Mouse (Mus musculus): ENCODE measurements around the gene Gm13694. TPM values are rescaled to one million over a fixed set of nuclear protein-coding genes. Genes with fewer than 3 reads are reported as not detected.

Gm13694 gene
- not detected in 2 replicates for polyA plus RNA-seq (2012; rRNA removed)

GRCm38 (mm10) chr2:83978633-83979032 lies at the start of gene Gm13694:
Gene Gm13694 (plus strand): TSS chr2:83978933.

DNA sequence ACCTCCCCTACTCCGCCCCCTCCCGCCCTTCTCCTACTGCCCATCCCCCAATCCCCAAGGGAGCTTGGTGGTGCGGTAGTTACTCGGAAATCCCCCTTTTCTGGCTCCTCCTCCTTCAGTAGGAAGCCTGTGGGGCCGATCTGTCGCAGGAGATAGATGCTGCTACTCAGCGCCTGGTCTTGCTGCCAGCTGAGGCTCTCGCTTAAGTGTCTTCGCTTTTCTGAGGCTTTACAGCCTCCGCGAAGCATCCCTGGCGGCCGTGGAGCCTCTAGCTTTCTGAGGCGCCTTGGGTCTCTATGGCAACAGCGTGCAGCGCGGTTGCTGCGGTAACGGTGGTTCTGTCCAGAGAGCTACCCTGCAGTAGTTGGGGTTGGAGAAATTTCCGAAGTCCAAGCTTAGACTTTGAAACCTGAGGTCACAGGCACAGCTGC lies 37.8 kb upstream of the Gm13694 start, which contains the start of gene Zswim2:
Zswim2 (minus strand) TSS at position 298 of the 431 bp plus-strand sequence.

GRCm38 (mm10) chr2:83955393-83955792 lies 23.3 kb upstream of the Gm13694 start, which contains the start of gene Gm13698:
Gene Gm13698 (plus strand): TSS chr2:83955693.

DNA sequence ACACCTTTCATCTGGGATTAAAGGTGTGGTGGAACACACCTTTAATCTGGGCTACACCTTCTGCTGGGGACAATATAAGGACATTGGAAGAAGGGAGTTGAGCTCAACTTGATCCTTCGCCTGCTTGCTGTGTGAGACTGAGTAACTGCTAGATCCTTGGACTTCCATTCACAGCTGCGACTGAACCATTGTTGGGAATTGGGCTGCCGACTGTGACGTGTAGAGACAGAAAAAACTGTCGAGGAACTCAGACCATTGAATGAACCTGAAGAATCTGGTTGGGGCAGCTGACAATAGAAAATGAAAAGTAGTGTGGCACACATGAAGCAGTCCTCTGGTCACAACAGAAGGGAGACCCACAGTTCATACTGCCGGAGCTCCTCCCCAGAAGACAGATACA lies 17.5 kb upstream of the Gm13694 start, which contains the start of gene Gm13693:
Gm13693 (plus strand) TSS at position 301 of the 400 bp plus-strand sequence.

DNA sequence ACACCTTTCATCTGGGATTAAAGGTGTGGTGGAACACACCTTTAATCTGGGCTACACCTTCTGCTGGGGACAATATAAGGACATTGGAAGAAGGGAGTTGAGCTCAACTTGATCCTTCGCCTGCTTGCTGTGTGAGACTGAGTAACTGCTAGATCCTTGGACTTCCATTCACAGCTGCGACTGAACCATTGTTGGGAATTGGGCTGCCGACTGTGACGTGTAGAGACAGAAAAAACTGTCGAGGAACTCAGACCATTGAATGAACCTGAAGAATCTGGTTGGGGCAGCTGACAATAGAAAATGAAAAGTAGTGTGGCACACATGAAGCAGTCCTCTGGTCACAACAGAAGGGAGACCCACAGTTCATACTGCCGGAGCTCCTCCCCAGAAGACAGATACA lies 11.7 kb upstream of the Gm13694 start, which contains the start of gene Gm13695:
Gm13695 (plus strand) TSS at position 301 of the 400 bp plus-strand sequence.

DNA sequence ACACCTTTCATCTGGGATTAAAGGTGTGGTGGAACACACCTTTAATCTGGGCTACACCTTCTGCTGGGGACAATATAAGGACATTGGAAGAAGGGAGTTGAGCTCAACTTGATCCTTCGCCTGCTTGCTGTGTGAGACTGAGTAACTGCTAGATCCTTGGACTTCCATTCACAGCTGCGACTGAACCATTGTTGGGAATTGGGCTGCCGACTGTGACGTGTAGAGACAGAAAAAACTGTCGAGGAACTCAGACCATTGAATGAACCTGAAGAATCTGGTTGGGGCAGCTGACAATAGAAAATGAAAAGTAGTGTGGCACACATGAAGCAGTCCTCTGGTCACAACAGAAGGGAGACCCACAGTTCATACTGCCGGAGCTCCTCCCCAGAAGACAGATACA lies 5.9 kb upstream of the Gm13694 start, which contains the start of gene Gm13696:
Gm13696 (plus strand) TSS at position 301 of the 400 bp plus-strand sequence.

GRCm38 (mm10) chr2:83984443-83984842 lies 5.7 kb downstream of the Gm13694 start, which contains the start of gene Gm13697:
Gene Gm13697 (plus strand): TSS chr2:83984743.

DNA sequence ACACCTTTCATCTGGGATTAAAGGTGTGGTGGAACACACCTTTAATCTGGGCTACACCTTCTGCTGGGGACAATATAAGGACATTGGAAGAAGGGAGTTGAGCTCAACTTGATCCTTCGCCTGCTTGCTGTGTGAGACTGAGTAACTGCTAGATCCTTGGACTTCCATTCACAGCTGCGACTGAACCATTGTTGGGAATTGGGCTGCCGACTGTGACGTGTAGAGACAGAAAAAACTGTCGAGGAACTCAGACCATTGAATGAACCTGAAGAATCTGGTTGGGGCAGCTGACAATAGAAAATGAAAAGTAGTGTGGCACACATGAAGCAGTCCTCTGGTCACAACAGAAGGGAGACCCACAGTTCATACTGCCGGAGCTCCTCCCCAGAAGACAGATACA lies 11.5 kb downstream of the Gm13694 start, which contains the start of gene Gm13691:
Gm13691 (plus strand) TSS at position 301 of the 400 bp plus-strand sequence.

Other genes with a start within 250 kb of the Gm13694 start
- gene Fam171b, start 166.3 kb upstream of the Gm13694 start, polyA plus RNA-seq (2012; rRNA removed) = 0.59 and 0.90 TPM in 2 replicates
- gene Zswim2, start 37.7 kb upstream of the Gm13694 start, polyA plus RNA-seq (2012; rRNA removed) = not detected in 2 replicates
- not detected in 2 replicates for gene Gm13698, start 23.2 kb upstream of the Gm13694 start, polyA plus RNA-seq (2012; rRNA removed)
- not detected in 2 replicates for gene Gm13693, start 17.4 kb upstream of the Gm13694 start, polyA plus RNA-seq (2012; rRNA removed)
- not detected in 2 replicates for gene Gm13695, start 11.6 kb upstream of the Gm13694 start, polyA plus RNA-seq (2012; rRNA removed)
- not detected in 2 replicates for gene Gm13696, start 5.8 kb upstream of the Gm13694 start, polyA plus RNA-seq (2012; rRNA removed)
- gene Gm13697, start 5.8 kb downstream of the Gm13694 start, polyA plus RNA-seq (2012; rRNA removed) = not detected in 2 replicates
- gene Gm13691, start 11.6 kb downstream of the Gm13694 start, polyA plus RNA-seq (2012; rRNA removed) = not detected in 2 replicates

Measured in colon, adult 2 months (tissue).